Mouse (Mus musculus) small intestine, adult 2 months (tissue): ENCODE data around the gene Trpv5. TPM values are rescaled to one million over a fixed set of nuclear protein-coding genes. Genes with fewer than 3 reads are reported as not detected.
A peak's percentile ranks its signal among the peaks of the same experiment; 100 is the strongest.

Experiments used
- H3K27ac ChIP-seq: fragments of 200-500 bp; 2 replicates; pipeline ENCODE4 v1.5.1; 2012; ENCODE audit warnings: low read depth, low read length, control low read depth, inconsistent platforms; ENCODE audit not compliant: insufficient read depth
- H3K27me3 ChIP-seq: fragments of 200-500 bp; 2 replicates; pipeline ENCODE4 v1.6.1; 2012; ENCODE audit warnings: mild to moderate bottlenecking, moderate library complexity, low read length, inconsistent platforms; ENCODE audit not compliant: control insufficient read depth, insufficient read depth
- H3K36me3 ChIP-seq: fragments of 200-500 bp; 2 replicates; pipeline ENCODE4 v1.6.1; 2012; ENCODE audit warnings: mild to moderate bottlenecking, low read length, control low read depth, inconsistent platforms; ENCODE audit not compliant: control insufficient read depth, insufficient read depth
- H3K4me1 ChIP-seq: fragments of 200-500 bp; 2 replicates; pipeline ENCODE4 v1.6.1; 2012; ENCODE audit warnings: low read length, inconsistent platforms, mixed read lengths; ENCODE audit not compliant: control insufficient read depth, insufficient read depth, insufficient read length
- H3K4me3 ChIP-seq: fragments of 200-500 bp; 2 replicates; pipeline ENCODE4 v1.5.1; 2012; ENCODE audit warnings: low read depth, mild to moderate bottlenecking, control low read depth, inconsistent platforms, low read length, moderate library complexity
- CTCF ChIP-seq: fragments of 200-500 bp; IDR thresholded peaks from 2 replicates; pipeline ENCODE4 v1.5.1; 2012; ENCODE audit warnings: low read depth, mild to moderate bottlenecking, control low read depth, inconsistent platforms, low read length, moderate library complexity, mixed read lengths; ENCODE audit not compliant: insufficient replicate concordance, insufficient read length; ENCODE audit errors: extremely low read depth
- POLR2A ChIP-seq: fragments of 200-500 bp; IDR thresholded peaks from 2 replicates; pipeline ENCODE4 v1.6.1; 2012; ENCODE audit warnings: low read depth, mild to moderate bottlenecking, control low read depth, inconsistent platforms, low read length, moderate library complexity
- WGBS: fragments of 180-500 bp; shearing (Covaris S2); methylation state at CpG from one replicate; pipeline ENCODE4 v1.1.7; 2018; 5-methylcytosine and 5-hydroxymethylcytosine counted together
- polyA plus RNA-seq: library from polyadenylated mRNA; depleted of rRNA; stranded (reverse); fragments of >200 nt; gene quantifications from 2 replicates; pipeline ENCODE4 v1.2.3, GENCODE M21; 2012

Trpv5 gene
- polyA plus RNA-seq, 1 experiment, result not detected

DNA sequence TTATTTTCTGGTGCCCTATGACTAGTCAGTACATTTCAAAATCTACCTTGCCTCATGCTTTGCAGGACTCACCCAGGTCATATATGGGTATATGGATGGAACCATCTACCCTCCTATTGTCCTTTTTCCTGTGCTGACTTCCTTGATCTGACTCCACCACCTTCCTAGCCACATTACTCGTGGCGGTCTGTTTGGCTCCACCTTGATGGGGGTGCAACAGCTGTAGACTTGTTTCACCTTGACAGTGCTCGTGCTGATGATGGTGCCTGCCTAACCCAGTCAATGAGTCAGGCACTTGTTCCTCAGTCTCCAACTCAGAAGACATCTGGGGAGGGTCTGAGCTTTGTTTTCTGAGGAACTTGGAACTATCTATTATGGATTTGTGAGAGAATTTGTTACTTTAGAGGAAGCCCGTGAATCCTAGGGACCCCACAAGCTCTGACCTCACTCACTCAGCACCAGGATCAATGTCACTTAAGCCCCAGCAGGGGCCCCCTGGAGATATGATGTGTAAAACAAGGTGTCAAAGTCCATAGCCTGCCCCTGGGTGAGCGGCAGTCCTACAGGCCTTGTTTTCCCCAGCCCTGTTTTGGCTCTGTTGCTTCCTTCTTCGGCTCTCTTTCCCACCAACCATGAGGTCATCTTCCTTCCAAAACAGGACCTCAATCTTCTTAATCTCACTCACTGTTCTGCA is 39.2 kb downstream of the Trpv5 start:
- TF ChIP-seq CTCF, result no peak
- TF ChIP-seq POLR2A, result no peak
- H3K36me3 ChIP-seq, result no peaks in the 10 kb centered on the region

DNA sequence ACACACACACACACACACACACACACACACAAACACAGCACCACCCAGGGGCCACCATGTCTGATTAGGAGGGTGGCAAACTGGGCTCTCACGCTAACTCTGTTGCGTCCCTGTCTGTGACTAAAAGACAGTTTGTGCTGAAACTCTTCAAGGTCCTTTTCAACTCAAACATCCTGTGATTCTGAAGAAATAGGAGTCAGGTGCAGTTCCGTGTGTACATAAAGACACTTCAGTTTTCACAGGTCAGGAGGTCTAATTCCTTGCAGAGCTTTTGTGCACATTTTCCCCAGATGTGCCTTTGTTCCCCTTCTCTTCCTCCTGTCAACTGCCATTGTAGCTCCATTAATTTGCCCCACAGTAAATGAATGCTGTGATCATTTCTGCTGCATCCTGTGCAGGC is 40.1 kb downstream of the Trpv5 start:
- H3K27me3 ChIP-seq, result no peaks in the 10 kb centered on the region
- no peaks in the 10 kb centered on the region for H3K36me3 ChIP-seq
- no peaks in the 10 kb centered on the region for H3K4me1 ChIP-seq
- TF ChIP-seq POLR2A (no peak), CTCF (no peak)
- no peak overlapping the region for H3K27ac ChIP-seq
- H3K4me3 ChIP-seq, result no peak overlapping the region
- 75% methylated on average over 3 of the region's 3 CpGs for WGBS

More for the DNA sequence above, 39.2 kb downstream of the Trpv5 start:
- no peaks in the 10 kb centered on the region for H3K27me3 ChIP-seq
- H3K27ac ChIP-seq, result no peak overlapping the region
- WGBS, result 47% methylated on average over 6 of the region's 6 CpGs
- H3K4me3 ChIP-seq, result no peak overlapping the region
- no peaks in the 10 kb centered on the region for H3K4me1 ChIP-seq

DNA sequence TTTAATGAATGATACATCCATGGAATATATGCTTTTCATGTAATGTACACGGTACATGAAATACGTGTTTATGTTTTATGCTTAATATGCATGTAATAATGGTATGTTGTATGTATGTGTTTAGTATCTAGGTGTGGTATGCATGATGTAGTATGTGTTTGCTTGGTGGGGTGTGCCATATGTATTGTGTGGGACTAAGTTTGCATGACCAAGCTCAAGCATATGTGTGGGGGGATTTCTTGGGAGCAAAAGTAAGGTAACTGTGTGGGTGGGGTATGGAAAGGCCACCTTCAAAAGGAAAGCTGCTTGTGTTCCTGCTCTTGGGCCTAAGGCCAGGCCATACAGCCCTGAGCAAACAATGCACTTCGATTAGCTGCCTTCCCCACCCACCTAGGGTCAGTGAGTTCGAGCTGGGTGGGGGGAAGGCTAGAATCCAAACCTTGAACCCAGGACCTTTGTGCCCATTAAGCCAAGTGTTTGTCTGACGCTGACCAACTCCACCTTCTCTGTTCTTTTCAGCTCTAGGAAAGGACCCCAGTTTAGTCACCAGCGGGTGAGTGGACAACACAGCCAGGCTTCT is 42.6 kb downstream of the Trpv5 start:
- H3K27ac ChIP-seq, result no peak overlapping the region
- no peaks in the 10 kb centered on the region for H3K36me3 ChIP-seq
- TF ChIP-seq POLR2A, result no peak
- TF ChIP-seq CTCF, result no peak
- H3K4me3 ChIP-seq, result no peak overlapping the region
- H3K27me3 ChIP-seq, result no peaks in the 10 kb centered on the region
- no peaks in the 10 kb centered on the region for H3K4me1 ChIP-seq
- WGBS, result 52% methylated on average over 6 of the region's 6 CpGs

DNA sequence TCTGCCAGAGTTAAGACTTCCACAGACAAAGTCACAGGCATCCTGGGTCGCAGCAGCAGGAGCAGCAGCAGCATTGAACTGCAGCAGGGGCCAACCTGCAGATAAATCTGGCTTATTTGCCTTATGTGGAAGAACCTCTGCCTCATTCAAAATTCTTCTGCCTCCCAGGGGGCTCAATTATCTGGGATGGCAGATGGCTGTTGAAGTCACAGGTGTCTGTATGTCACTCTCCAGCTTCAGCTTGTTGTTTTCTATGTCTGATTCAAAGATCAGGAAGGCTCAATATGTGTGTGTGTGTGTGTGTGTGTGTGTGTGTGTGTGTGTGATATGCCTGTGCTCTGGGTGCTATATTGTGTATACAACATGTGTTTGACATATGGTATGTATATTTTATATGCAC is 43.2 kb downstream of the Trpv5 start:
- 60% methylated on average over 1 of the region's 1 CpGs for WGBS
- no peak overlapping the region for H3K4me3 ChIP-seq
- H3K36me3 ChIP-seq, result no peaks in the 10 kb centered on the region
- TF ChIP-seq POLR2A (no peak), CTCF (no peak)
- H3K27ac ChIP-seq, result no peak overlapping the region
- H3K4me1 ChIP-seq, result no peaks in the 10 kb centered on the region
- H3K27me3 ChIP-seq, result no peaks in the 10 kb centered on the region

DNA sequence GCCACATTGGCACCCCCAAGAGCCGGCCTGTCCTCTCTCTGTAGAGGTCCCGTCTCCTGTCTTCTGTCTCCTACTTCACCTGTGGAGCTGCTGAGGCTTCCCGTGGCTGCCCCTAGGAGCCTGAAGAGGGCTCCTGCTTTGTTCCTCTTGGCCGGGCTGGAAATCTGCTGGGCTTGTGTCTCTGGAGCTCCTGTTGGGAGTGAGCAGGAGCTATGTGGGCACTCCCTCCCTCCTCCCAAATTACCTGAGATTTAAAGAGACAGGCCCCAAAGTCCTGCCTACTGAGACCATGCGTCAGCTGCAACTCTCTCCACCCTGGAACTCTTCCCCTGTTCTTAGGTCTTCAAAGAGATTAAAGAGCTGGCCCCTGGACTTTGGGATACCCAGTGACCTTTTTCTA is 44.4 kb downstream of the Trpv5 start, which contains the start of gene Trpv6:
TSS of gene Trpv6 (minus strand) at position 228 of the 400 bp plus-strand sequence.
- Histone ChIP-seq H3K27ac (no peak within 1 kb of the TSS), H3K4me3 (peak within 1 kb of the TSS; percentile 9; the same call in 1 of the 2 replicates), H3K36me3 (no peaks in the 10 kb centered on the region), H3K4me1 (no peaks in the 10 kb centered on the region), H3K27me3 (no peaks in the 10 kb centered on the region)
- TF ChIP-seq POLR2A (no peak), CTCF (no peak)
- WGBS, result 27% methylated on average over 5 of the region's 5 CpGs

DNA sequence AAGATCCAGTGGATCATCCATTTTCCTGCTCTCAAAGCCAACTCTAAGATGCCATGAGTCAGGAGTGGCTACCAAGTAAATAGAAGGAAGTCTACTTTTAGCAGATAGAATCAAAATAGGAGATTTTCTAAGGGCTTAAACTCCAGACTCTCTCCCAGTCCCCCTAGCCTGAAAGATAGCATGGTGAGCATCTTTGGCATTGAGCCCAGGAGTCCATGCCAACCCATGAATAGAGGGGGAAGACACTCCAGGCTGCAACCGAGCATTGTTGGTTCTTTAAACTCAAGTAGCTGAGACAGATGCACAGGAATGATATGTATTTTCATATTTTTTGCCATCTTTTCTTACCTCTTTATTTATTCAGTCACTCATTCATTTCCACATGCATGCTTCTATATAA is 45.4 kb downstream of the Trpv5 start:
- WGBS, result 45% methylated on average over 1 of the region's 1 CpGs
- no peaks in the 10 kb centered on the region for H3K4me1 ChIP-seq
- no peaks in the 10 kb centered on the region for H3K27me3 ChIP-seq
- no peak overlapping the region for H3K27ac ChIP-seq
- TF ChIP-seq CTCF (no peak), POLR2A (no peak)
- H3K36me3 ChIP-seq, result no peaks in the 10 kb centered on the region
- H3K4me3 ChIP-seq, result no peak overlapping the region

DNA sequence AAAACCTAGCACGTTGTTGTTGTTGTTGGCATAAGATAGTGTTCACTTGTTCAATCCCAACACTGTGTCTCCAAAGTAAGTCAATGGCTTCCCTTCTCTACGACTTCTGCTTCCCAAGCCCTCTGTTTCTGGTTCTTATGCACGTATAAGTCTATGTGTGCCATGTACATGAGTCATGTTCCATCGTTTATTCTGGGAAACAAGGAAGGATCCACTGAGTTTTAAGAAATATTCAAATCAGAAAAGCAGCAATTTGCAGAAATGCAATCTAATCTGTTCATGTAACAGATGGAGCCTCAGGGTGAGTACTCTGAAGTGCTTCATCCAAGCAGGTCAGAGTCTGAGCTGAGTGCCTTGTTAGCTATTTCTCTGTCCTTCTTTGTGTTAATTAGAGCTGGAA is 49.0 kb downstream of the Trpv5 start:
- Histone ChIP-seq H3K27me3 (no peaks in the 10 kb centered on the region), H3K27ac (no peak overlapping the region), H3K4me3 (no peak overlapping the region), H3K36me3 (no peaks in the 10 kb centered on the region), H3K4me1 (no peaks in the 10 kb centered on the region)
- TF ChIP-seq CTCF (no peak), POLR2A (no peak)
- 85% methylated on average over 4 of the region's 4 CpGs for WGBS

DNA sequence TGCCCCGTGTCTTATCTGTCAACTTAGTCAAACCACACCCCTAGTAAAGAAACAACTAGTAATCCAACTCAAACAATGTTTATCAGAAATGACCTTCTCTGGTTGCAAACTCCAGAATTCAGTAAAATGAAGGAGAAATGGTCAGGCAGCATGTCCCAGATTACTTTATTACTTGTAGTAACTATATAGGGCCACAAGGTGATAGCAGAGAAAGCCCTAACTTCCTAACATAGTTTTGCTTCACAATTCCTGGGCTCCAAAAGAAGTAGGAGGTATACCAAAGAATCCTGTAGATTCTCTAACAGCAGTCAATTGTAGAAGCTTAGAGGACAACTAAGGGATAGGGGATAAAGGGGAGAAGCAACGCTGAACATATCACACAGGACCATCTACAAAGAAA is 49.8 kb downstream of the Trpv5 start:
- H3K27ac ChIP-seq, result no peak overlapping the region
- no peaks in the 10 kb centered on the region for H3K36me3 ChIP-seq
- no peak for TF ChIP-seq CTCF
- no peak overlapping the region for H3K4me3 ChIP-seq
- no peaks in the 10 kb centered on the region for H3K4me1 ChIP-seq
- no peaks in the 10 kb centered on the region for H3K27me3 ChIP-seq
- WGBS, result 37% methylated on average over 2 of the region's 2 CpGs
